18 mouse cellular contexts compared by ENCODE assay signal in the genomic region with DNA sequence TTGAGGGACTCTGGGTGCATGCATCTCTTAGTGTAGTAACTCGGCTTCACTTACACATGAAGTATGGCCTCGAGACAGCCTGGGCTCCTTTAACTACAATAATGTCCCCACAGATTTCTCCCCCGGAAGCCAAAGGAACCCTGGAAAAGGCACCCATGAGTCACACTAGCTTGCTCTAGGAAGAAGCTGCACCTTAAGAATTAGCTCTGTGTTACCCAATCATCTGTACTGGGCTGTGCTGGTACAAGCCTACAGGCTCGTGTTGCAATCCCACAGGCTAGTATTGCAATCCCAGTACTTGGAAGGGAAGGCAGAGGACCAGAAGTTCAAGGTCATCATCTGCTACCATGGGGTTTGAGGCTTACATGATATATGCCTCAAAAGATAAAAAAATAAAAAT. TPM values are rescaled to one million over a fixed set of nuclear protein-coding genes. Genes with fewer than 3 reads are reported as not detected.
DNase-seq lines count a peak whose midpoint lies in the region; ATAC-seq and TF ChIP-seq lines count a peak whose summit lies in the region.
"Had no signal": no experiment of that assay in that cellular context is flagged by ENCODE, and none has a peak within 500 bp of the region (broad histone marks: within the 10 kb centered on the region; RNA-seq: fewer than 3 reads in every experiment).

No protein-coding gene starts in this region.

- no peaks in the 10 kb centered on the region for H3K36me3 ChIP-seq in lung, postnatal 0 days (ENCODE audit: insufficient read depth, low read length)
- no peaks in the 10 kb centered on the region for H3K36me3 ChIP-seq in heart, adult 2 months (ENCODE audit: control insufficient read depth, insufficient read depth, low read length)
- H3K36me3 ChIP-seq: embryonic facial prominence, embryonic 10.5 days; forebrain, embryonic 12.5 days; stomach, embryonic 15.5 days had no signal

- no peak for ATAC-seq in lung, postnatal 0 days
- peak; percentile 64 for ATAC-seq in granulocyte monocyte progenitor cell, adult 5-6 weeks (replicated peaks; ENCODE audit: poor library complexity, severe bottlenecking)
- ATAC-seq: activated CD4-positive, CD25-positive, alpha-beta regulatory T cell, adult 4 months; CD4-positive, CD25-positive, alpha-beta regulatory T cell, adult 4 months had no signal

- H3K79me2 ChIP-seq in heart, adult 2 months (replicated peaks; ENCODE audit: control insufficient read depth, insufficient read depth, low read length) = no peaks in the 10 kb centered on the region

- intact Hi-C loops in heart, postnatal 25 days (cut with DNase I) = no loop called here
- intact Hi-C loops in heart, adult 2 months (cut with DNase I) = no loop called here

- no peak for TF ChIP-seq CTCF in lung, postnatal 0 days (IDR thresholded peaks at IDR 0.05)
- no peak for TF ChIP-seq CTCF in lung, adult 2 months (IDR thresholded peaks at IDR 0.05; ENCODE audit: insufficient read depth, low read length)
- no peak for TF ChIP-seq CTCF in heart, adult 2 months (IDR thresholded peaks at IDR 0.05)

- no peak overlapping the region for H3K27ac ChIP-seq in lung, postnatal 0 days (ENCODE audit: low read length)
- no peak overlapping the region for H3K27ac ChIP-seq in heart, adult 2 months
- H3K27ac ChIP-seq: embryonic facial prominence, embryonic 10.5 days; forebrain, embryonic 12.5 days; stomach, embryonic 15.5 days had no signal

- 82% methylated on average over 4 of the region's 4 CpGs for WGBS in lung, postnatal 0 days
- WGBS in lung, adult 2 months = 81% methylated on average over 4 of the region's 4 CpGs
- WGBS in heart, adult 2 months = 79% methylated on average over 4 of the region's 4 CpGs

- TF ChIP-seq EP300 in lung, postnatal 0 days (IDR thresholded peaks at IDR 0.05) = no peak
- TF ChIP-seq EP300 in heart, adult 2 months (IDR thresholded peaks at IDR 0.05; ENCODE audit: insufficient read depth, low read depth, low read length) = no peak

- no peaks in the 10 kb centered on the region for H3K9me3 ChIP-seq in lung, postnatal 0 days (ENCODE audit: low read length)
- H3K9me3 ChIP-seq: embryonic facial prominence, embryonic 10.5 days; forebrain, embryonic 12.5 days; stomach, embryonic 15.5 days had no signal

- peak; percentile 45 for DNase-seq in lung, postnatal 0 days (ENCODE audit: low spot score)
- DNase-seq in lung, adult 2 months = no peak
- DNase-seq in NIH3T3 (ENCODE audit: low read depth) = peak; percentile 38
- DNase-seq in adrenal gland, postnatal 14 days = peak; percentile 39
- no peak for DNase-seq in right cerebral cortex, postnatal 10 days (ENCODE audit: low spot score in 2 of 2)
- DNase-seq in heart, postnatal 25 days (ENCODE audit: low spot score) = no peak
- no peak for DNase-seq in heart, adult 2 months
- DNase-seq: cerebellum, adult 2 months; gastrocnemius, postnatal 10 days; kidney, postnatal 4 days; right cerebral cortex, postnatal 25 days; thymus, adult 18-20 months had no signal

- no peak overlapping the region for H3K9ac ChIP-seq in lung, postnatal 0 days (replicated peaks; ENCODE audit: low read depth)
- H3K9ac ChIP-seq in heart, adult 2 months (ENCODE audit: low read depth, low read length) = no peak overlapping the region
- H3K9ac ChIP-seq: forebrain, embryonic 12.5 days; stomach, embryonic 15.5 days had no signal

- H3K4me1 ChIP-seq in lung, postnatal 0 days (ENCODE audit: insufficient read depth, low read depth, low read length) = no peaks in the 10 kb centered on the region
- H3K4me1 ChIP-seq in lung, adult 2 months (ENCODE audit: control insufficient read depth, insufficient read depth, low read length) = peaks cover 3% of the 10 kb centered on the region
- no peaks in the 10 kb centered on the region; the same call in none of the 2 replicates for H3K4me1 ChIP-seq in heart, adult 2 months (ENCODE audit: control insufficient read depth, insufficient read depth, low read length)
- H3K4me1 ChIP-seq: stomach, embryonic 15.5 days had no signal

- no peaks in the 10 kb centered on the region; the same call in 1 of the 2 replicates for H3K27me3 ChIP-seq in lung, postnatal 0 days (replicated peaks; ENCODE audit: insufficient read depth, low read length)
- peaks cover 3% of the 10 kb centered on the region; the same call in 1 of the 2 replicates for H3K27me3 ChIP-seq in heart, adult 2 months (ENCODE audit: control insufficient read depth, insufficient read depth, low read length)

- H3K4me3 ChIP-seq in lung, postnatal 0 days (ENCODE audit: low read depth, low read length) = no peak overlapping the region
- H3K4me3 ChIP-seq in lung, adult 2 months (replicated peaks; ENCODE audit: extremely low read depth, low read depth, low read length) = no peak overlapping the region
- H3K4me3 ChIP-seq in heart, adult 2 months = no peak overlapping the region
- H3K4me3 ChIP-seq: embryonic facial prominence, embryonic 10.5 days; forebrain, embryonic 12.5 days; stomach, embryonic 15.5 days had no signal

- no peak for TF ChIP-seq POLR2A in lung, adult 2 months (IDR thresholded peaks at IDR 0.05; ENCODE audit: borderline replicate concordance, extremely low read depth, low read depth, low read length)
- TF ChIP-seq POLR2A in heart, adult 2 months (IDR thresholded peaks at IDR 0.05; ENCODE audit: insufficient read depth, low read depth, low read length) = no peak

- H3K4me2 ChIP-seq in lung, postnatal 0 days (replicated peaks; ENCODE audit: low read depth, low read length) = no peak overlapping the region
- H3K4me2 ChIP-seq: forebrain, embryonic 12.5 days; stomach, embryonic 15.5 days had no signal

RNA-seq across cellular contexts. Expression of a gene that starts 4.5 kb away (rescaled TPM):
- polyA plus RNA-seq in lung, postnatal 0 days (2015; fragmentation: Nextera tagmentation; extraction: Ambion mirVana) = 8.8 and 9.0 TPM in 2 replicates
- 3.4 and 6.4 TPM in 2 replicates for polyA plus RNA-seq in lung, adult 2 months (2012; rRNA removed)
- total RNA-seq in adrenal gland, postnatal 14 days (2021) = 10.9 and 11.7 TPM in 2 replicates
- 1.2 TPM in 1 of 2 replicates, not detected in the other for total RNA-seq in granulocyte monocyte progenitor cell, adult 5-6 weeks (2014; fragmentation: Nextera tagmentation)
- total RNA-seq in granulocyte monocyte progenitor cell, adult 5-6 weeks (2017) = 0.05 and 0.22 TPM in 2 replicates
- total RNA-seq in heart, postnatal 25 days (2021) = 1 to 10 TPM; 1.6 TPM
- 1 to 10 TPM; 2.3 to 2.4 TPM for total RNA-seq in heart, adult 2 months (2021)
- 0.90 and 1.3 TPM in 2 replicates for polyA plus RNA-seq in heart, adult 2 months (2012; rRNA removed)

Comparison
In these comparisons a context has a peak if more than half of its experiments do, and no peak if none do; other contexts are left out.
1. DNase-seq: peak in lung, postnatal 0 days (single experiment), NIH3T3 (single experiment) and adrenal gland, postnatal 14 days (single experiment); none in lung, adult 2 months (single experiment), right cerebral cortex, postnatal 10 days (0 of 2), heart, postnatal 25 days (single experiment) and heart, adult 2 months (0 of 2).